Comparison of ENCODE assay signal across 8 mouse cellular contexts in the genomic region with DNA sequence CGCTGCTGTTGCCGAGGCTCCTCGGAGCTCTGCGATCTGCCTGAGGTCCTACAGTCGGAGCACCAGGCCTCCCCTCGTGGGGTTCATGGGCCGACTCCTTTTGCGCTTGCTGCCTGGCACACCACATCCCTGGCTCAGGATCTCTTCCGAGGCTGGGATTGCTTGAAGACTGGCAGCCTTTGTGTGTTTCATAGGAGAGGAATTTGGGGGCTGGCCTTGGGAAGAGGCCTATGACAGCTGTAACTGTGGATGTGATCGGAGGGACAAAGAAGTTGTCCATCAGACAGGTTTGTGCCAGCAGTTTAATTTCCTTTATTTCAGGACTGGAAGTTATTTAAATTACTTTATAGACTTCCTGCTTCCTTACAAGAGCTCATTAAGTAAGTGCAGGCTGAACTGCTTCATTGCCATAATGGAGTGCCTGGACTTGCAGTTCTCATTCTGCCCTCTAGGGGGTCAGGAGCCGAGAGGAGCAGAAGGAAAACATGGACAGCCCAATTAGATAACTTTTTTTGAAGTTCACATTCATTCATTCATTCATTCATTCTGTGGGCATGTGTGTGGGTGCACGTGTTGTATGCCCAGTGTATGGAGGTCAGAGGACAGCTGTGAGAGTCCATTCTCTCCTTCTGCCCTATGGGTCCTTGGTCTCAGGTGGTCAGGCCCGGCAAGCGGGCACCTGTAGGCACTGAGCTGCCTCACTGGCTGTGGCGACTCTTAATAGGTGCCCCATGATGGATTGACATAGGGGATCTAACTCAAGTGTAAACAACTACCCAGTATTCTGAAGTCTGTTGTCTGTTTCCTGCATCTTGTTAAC.
DNase-seq lines count a peak whose midpoint lies in the region; ATAC-seq and TF ChIP-seq lines count a peak whose summit lies in the region.

No protein-coding gene starts in this region.

- intact Hi-C loops in gastrocnemius, adult 2 months (cut with DNase I), result loop anchor here (5.0 kb wide), 1 partner anchor 47 kb away; no protein-coding TSS in a partner anchor

- H3K9ac ChIP-seq in kidney, embryonic 15.5 days, result no peak overlapping the region
- no peak overlapping the region for H3K9ac ChIP-seq in lung, embryonic 15.5 days

- no peaks in the 10 kb centered on the region for H3K27me3 ChIP-seq in Patski
- H3K27me3 ChIP-seq in kidney, embryonic 15.5 days, result no peaks in the 10 kb centered on the region
- no peaks in the 10 kb centered on the region for H3K27me3 ChIP-seq in lung, embryonic 15.5 days

- H3K9me3 ChIP-seq in kidney, embryonic 15.5 days (replicated peaks), result no peaks in the 10 kb centered on the region
- H3K9me3 ChIP-seq in lung, embryonic 15.5 days, result no peaks in the 10 kb centered on the region

- ATAC-seq in Patski, result no peak
- ATAC-seq in kidney, embryonic 15.5 days (replicated peaks; ENCODE audit: low FRiP score), result no peak; the same call in 1 of the 2 replicates
- no peak for ATAC-seq in lung, embryonic 15.5 days (ENCODE audit: borderline replicate concordance, extremely low read depth, low FRiP score, low TSS enrichment)
- no peak for ATAC-seq in inflammation-experienced regulatory T-cells, adult 6 months

- CTCF ChIA-PET in Patski (lab: Charles Lee), result interaction anchor here (0.9 to 1.6 kb wide), 6 partner anchors 10 to 127 kb away, joined by 3 to 4 read pairs (median 4); no protein-coding TSS in a partner anchor

- no peaks in the 10 kb centered on the region for H3K36me3 ChIP-seq in kidney, embryonic 15.5 days
- H3K36me3 ChIP-seq in lung, embryonic 15.5 days, result no peaks in the 10 kb centered on the region

- no peak overlapping the region for H3K4me3 ChIP-seq in gastrocnemius, adult 2 months
- no peak overlapping the region for H3K4me3 ChIP-seq in kidney, embryonic 15.5 days (replicated peaks)
- no peak overlapping the region for H3K4me3 ChIP-seq in lung, embryonic 15.5 days

- peak; percentile 33 for DNase-seq in CD4-positive helper T cell, adult 2 months (ENCODE audit: low read depth, low spot score)
- DNase-seq in Patski (ENCODE audit: low read depth, low spot score), result no peak
- DNase-seq in cerebellum, postnatal 4 days (ENCODE audit: low spot score in 2 of 2), result peak; percentile 43 to 75
- DNase-seq in gastrocnemius, adult 2 months, result peak; percentile 75
- peak; percentile 68 for DNase-seq in ovary, postnatal 14 days (ENCODE audit: low spot score)

- in situ Hi-C loops in Patski (cut with MboI; ENCODE audit: low pct_unique_long_range_greater_than_20kb), result loop anchor here (5.0 kb wide), 1 partner anchor 47 kb away; no protein-coding TSS in a partner anchor

- H3K27ac ChIP-seq in gastrocnemius, adult 2 months, result peak overlapping the region; percentile 40
- peak overlapping the region; percentile 84 for H3K27ac ChIP-seq in kidney, embryonic 15.5 days
- H3K27ac ChIP-seq in lung, embryonic 15.5 days, result peak overlapping the region; percentile 81

- WGBS in kidney, embryonic 15.5 days, result 61% methylated on average over 15 of the region's 15 CpGs
- 51% methylated on average over 15 of the region's 15 CpGs for WGBS in lung, embryonic 15.5 days

- POLR2A ChIA-PET in Patski (lab: Charles Lee), result no interaction called here

- H3K4me2 ChIP-seq in kidney, embryonic 15.5 days, result peak overlapping the region; percentile 1; the same call in 1 of the 2 replicates
- no peak overlapping the region for H3K4me2 ChIP-seq in lung, embryonic 15.5 days

- peak; percentile 86 for TF ChIP-seq CTCF in Patski (IDR thresholded peaks at IDR 0.05)
- TF ChIP-seq CTCF in gastrocnemius, adult 2 months (IDR thresholded peaks at IDR 0.05), result peak; percentile 83

- peaks cover 59% of the 10 kb centered on the region for H3K4me1 ChIP-seq in kidney, embryonic 15.5 days
- peaks cover 68% of the 10 kb centered on the region for H3K4me1 ChIP-seq in lung, embryonic 15.5 days
